Mouse (Mus musculus): ENCODE data around the gene Gm9774.

DNA sequence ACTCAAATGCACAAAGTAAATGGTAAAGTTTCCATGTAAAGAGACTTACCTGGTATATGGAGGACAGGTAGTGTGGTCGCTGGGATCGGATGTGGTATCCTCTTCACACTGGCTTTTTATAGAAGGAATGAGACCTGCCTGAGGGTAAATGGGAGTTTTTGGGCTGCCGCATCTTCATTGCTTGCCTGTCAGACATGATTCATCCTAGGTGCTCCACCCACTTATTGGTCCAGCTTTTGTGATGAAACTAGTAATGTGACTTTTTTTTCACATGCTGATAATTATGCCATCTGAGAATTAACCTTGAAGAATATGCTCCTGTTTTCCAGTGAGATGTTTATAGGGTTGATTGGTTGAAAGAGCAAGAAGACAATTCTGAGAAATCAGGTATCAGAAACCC, 9.5 kb upstream of the Gm9774 start, which contains the start of gene Sprr1b:
- TF ChIP-seq CTCF (IDR thresholded peaks at IDR 0.05; ENCODE audit: control insufficient read depth, insufficient read depth, low read length) (no peak), POLR2A (IDR thresholded peaks at IDR 0.05; ENCODE audit: borderline replicate concordance, control insufficient read depth, low read depth, low read length) (no peak)
